Mouse (Mus musculus): ENCODE results near the gene Cst8. TPM values are rescaled to one million over a fixed set of nuclear protein-coding genes. Genes with fewer than 3 reads are reported as not detected.
"Not testable (repeated sequence)": the region's sequence is repeated elsewhere in the genome, so short reads cannot be mapped to it uniquely, and the experiment has no call there.

The Cst8 gene
- polyA plus RNA-seq (2021), result not detected

DNA sequence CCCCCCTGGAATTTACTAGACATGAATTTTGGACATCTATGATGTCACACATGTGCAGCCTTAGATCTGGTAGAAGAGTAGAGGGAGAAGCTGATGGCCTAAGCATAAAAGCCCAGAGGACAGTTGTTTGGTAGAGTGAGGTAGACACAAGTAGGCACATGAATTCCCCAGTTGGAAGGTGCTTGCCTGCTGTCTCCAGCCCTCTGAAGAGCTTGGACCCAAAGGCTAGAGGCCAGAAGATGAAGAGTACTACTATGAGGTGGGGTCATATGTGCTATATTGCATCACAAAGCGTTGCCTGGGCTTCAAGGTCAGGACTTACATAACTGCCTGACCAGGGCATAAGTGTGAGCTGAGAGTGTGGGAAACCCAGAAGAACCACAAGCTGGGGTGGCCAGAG, at the start of gene Cst8:
Cst8 (plus strand) TSS at position 301 of the 400 bp plus-strand sequence.
- ChIA-PET CTCF (no interaction called here), POLR2A (no interaction called here)
- TF ChIP-seq CTCF (IDR thresholded peaks at IDR 0.05), result no peak
- ATAC-seq, result no peak
- in situ Hi-C loops (cut with MboI; ENCODE audit: low pct_unique_long_range_greater_than_20kb), result no loop called here
- DNase-seq (ENCODE audit: low read depth, low spot score), result no peak
- H3K27me3 ChIP-seq, result no peaks in the 10 kb centered on the region

DNA sequence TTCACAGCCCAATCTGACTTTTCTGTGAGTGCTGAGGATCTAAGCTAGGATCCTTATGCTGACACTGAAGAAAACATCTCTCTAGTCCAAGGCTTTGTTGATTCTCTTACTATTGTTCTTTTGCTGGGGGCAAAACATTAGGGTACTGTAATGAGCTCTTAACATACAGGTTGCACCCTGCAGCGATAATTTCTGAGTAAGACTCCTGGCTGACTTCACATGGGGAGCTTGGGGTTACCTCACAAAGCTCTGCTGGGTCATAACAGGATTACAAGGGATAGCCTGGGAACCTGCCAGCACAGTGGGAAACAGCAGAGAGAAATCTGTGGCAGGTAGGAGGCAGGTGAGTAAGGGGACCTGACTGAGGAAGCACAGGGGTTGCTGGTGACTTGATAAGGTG, 48.5 kb upstream of the Cst8 start, which contains the start of gene Cstl1:
Cstl1 (plus strand) TSS at position 301 of the 400 bp plus-strand sequence.
- no peak for TF ChIP-seq CTCF (IDR thresholded peaks at IDR 0.05)
- H3K27me3 ChIP-seq, result peaks cover 3% of the 10 kb centered on the region
- POLR2A ChIA-PET, result no interaction called here
- no peak for ATAC-seq
- in situ Hi-C loops (cut with MboI; ENCODE audit: low pct_unique_long_range_greater_than_20kb), result loop anchor here (5.0 kb wide), 2 partner anchors 102 to 152 kb away; no protein-coding TSS in a partner anchor
- no peak for DNase-seq (ENCODE audit: low read depth, low spot score)
- CTCF ChIA-PET, result interaction anchor here (1.0 to 5.3 kb wide), 4 partner anchors 15 to 102 kb away, joined by 3 to 28 read pairs (median 4); no protein-coding TSS in a partner anchor

DNA sequence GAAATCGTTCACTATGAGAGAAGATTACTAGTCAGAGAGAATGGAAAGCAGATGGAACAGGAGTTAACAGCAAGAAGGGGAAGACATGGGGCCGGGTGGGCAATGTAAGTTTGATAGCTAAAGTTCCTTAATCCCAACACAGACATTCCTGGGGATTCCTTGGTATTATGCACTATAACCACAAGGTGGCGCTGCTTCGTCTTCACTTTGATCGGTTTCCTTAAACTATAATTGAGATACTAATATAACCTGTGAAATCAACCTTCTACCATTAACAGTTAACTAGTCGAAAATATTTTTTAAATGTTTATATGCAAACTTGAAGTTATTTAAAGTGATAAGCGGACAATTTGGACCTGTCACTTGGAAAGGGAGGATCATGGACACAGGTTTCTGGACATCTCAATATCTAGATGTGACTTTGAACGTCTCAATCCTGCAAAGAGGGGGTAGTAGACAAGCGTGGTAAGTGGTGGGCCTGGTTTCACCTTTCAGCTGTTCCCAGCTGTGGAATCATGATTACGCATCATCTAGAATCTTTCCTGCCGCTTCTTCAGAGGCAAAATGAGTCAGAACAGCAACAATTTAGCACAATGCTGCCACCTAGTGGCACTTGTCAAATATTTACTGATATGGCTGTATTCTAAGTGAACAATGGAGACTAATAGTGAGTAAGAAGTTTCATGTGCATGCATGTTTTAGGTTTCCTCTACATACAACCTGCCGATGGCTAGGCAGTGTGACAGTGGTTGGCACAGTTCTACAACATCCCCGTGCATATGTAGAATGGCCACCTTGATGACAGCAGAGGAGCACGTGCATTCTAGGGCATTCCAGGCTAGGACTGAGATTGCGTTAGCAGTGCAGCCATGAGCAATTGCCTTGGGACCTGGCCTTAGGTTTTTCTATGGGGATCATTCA, 46.4 kb upstream of the Cst8 start:
- peaks cover 3% of the 10 kb centered on the region for H3K27me3 ChIP-seq
- ChIA-PET POLR2A (no interaction called here), CTCF (interaction anchor here (0.6 to 5.6 kb wide), 19 partner anchors 11 to 158 kb away, joined by 3 to 28 read pairs (median 4); partner anchors contain the start of gene Gzf1)
- ATAC-seq (peak; percentile 95), DNase-seq (ENCODE audit: low read depth, low spot score) (peak; percentile 64)
- in situ Hi-C loops (cut with MboI; ENCODE audit: low pct_unique_long_range_greater_than_20kb), result loop anchor here (5.0 kb wide), 2 partner anchors 100 to 150 kb away; no protein-coding TSS in a partner anchor
- TF ChIP-seq CTCF (IDR thresholded peaks at IDR 0.05), result peak; percentile 72

DNA sequence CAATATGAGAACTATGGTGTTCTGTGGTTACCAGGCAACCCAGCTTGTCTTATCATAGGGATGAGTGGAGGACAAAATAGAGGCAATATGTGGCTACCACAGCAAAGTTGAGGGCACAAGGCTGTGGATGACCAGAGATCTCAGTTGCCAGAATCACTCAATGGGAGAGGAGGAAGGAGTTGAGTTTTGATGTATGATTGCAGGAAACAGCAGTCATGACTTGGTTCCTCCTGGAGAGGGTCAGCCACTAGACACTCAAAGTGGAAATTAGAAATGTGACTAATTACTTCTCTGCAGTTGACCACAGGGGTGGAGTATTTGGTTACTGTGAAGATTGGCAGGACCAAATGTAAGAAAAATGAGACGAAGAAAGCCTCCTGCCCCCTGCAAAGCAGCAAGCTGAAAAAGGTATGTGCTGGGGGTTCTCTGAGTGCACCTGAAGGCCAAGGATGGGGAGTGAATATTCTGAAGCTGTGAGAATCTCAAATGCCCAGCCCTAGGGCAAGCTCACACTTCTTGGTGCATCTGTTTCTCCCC, 44.2 kb upstream of the Cst8 start:
- ChIA-PET POLR2A (no interaction called here), CTCF (interaction anchor here (1.4 to 5.6 kb wide), 3 partner anchors 13 to 147 kb away, joined by 3 to 28 read pairs (median 28); no protein-coding TSS in a partner anchor)
- no peak for DNase-seq (ENCODE audit: low read depth, low spot score)
- in situ Hi-C loops (cut with MboI; ENCODE audit: low pct_unique_long_range_greater_than_20kb), result loop anchor here (5.0 kb wide), 2 partner anchors 98 to 148 kb away; no protein-coding TSS in a partner anchor
- no peak for TF ChIP-seq CTCF (IDR thresholded peaks at IDR 0.05)
- H3K27me3 ChIP-seq, result peaks cover 3% of the 10 kb centered on the region
- ATAC-seq, result no peak

DNA sequence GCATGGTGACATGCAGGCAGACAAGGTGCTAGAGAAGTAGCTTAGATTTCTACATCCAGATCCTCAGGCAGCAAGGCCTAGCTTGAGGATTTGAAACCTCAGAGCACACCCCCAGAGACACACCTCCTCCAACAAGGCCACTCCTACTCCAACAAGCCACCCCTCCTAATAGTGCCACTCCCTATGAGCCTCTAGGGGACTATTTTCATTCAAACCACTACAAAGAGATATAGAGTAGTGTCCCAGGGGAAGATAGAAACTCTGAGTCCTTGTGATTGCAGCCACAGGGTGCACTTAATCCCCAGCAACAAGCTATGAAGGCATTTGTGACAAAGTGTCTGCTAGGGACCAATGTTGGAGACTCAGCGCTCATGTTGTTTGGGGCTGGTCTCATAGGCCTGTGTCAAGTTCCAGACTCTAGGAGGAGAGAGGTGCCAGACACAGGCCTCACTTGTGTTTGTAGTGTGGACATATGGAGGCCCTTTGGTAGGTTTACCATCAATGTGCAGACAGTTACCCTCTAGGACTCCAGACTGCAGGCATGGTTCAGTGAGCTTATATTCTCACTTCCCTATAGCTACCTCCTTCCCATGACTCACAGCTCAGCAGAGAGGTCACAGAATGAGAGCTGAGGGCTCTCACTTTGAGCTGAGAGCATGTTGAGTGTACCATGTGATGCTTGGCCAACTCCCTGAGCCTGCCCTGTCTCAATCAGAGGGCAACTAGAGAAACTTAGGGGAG, 34.8 kb upstream of the Cst8 start:
- in situ Hi-C loops (cut with MboI; ENCODE audit: low pct_unique_long_range_greater_than_20kb), result no loop called here
- DNase-seq (ENCODE audit: low read depth, low spot score), result no peak
- ChIA-PET POLR2A (no interaction called here), CTCF (interaction anchor here (2.4 kb wide), 1 partner anchor 11 kb away, joined by 11 read pairs; no protein-coding TSS in a partner anchor)
- H3K27me3 ChIP-seq, result peaks cover under 1% of the 10 kb centered on the region
- peak; percentile 35 for ATAC-seq
- no peak for TF ChIP-seq CTCF (IDR thresholded peaks at IDR 0.05)

DNA sequence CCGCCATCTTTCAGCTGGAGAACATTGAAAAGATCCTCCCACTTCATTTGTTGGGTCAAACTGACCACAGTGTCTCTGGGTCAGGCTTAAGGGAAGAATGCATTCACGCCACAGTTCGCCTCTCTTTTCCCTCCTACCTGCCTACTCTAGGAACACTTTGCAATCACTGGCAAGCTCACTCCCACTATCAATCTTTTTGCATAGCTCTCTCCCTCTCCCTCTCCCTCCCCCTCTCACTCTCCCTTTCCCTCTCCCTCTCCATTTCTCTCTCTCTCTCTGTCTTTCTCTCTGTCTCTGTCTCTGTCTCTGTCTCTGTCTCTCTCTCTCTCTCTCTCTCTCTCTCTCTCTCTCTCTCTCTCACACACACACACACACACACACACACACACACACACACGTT, 27.2 kb upstream of the Cst8 start, which contains the start of gene Cst11:
Cst11 (minus strand) TSS at position 101 of the 400 bp plus-strand sequence.
- ATAC-seq; DNase-seq (ENCODE audit: low read depth, low spot score); POLR2A ChIA-PET; H3K27me3 ChIP-seq; in situ Hi-C loops (cut with MboI; ENCODE audit: low pct_unique_long_range_greater_than_20kb): not testable (repeated sequence)
- CTCF ChIA-PET, result interaction anchor here (1.4 kb wide), 1 partner anchor 131 kb away, joined by 5 read pairs; no protein-coding TSS in a partner anchor

DNA sequence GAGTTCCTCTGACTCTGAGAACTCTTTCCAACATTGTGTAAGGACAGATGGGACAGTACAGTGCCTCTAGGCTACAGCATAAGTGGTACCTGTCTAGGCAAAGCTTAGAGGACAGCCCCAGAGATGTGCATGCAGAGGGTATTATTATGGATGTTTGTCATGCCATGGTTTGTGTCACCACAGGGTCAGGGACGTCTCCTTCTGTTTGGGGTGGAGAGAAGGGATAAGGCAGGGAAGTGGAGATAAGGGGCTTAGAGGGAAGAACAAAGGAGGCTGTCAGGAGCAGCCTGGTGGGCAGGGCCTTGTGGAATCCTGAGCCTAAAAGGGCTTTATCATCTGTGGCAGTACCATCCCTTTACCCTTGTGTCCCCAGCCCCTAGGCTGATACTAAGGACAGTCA, 16.9 kb upstream of the Cst8 start, which contains the start of gene 8030411F24Rik:
8030411F24Rik (plus strand) TSS at position 301 of the 400 bp plus-strand sequence.
- no peak for TF ChIP-seq CTCF (IDR thresholded peaks at IDR 0.05)
- POLR2A ChIA-PET, result no interaction called here
- CTCF ChIA-PET, result no interaction called here
- no peaks in the 10 kb centered on the region for H3K27me3 ChIP-seq
- in situ Hi-C loops (cut with MboI; ENCODE audit: low pct_unique_long_range_greater_than_20kb), result no loop called here
- ATAC-seq (no peak), DNase-seq (ENCODE audit: low read depth, low spot score) (no peak)

DNA sequence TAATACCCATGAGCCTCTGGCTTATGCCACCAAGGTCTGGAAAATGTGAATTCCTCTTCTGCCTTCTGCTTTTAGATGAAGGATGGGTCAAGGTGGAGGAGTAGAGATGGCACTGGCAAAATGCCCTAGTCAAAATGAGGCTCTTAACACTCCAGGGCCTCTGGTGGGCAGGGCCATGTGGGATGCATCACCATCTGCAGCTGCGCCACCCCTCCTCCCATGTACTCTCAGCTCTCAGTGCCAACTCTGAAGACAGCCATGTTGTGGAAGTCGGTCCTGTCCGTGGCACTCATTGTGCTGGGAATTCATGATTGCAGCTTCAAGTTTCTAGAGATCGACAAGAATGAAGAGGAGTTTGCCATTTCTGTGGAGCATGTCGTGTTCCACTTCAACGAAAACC, 9.4 kb upstream of the Cst8 start, which contains the start of gene Cst12:
Cst12 (plus strand) TSS at position 220 of the 400 bp plus-strand sequence.
- no peak for TF ChIP-seq CTCF (IDR thresholded peaks at IDR 0.05)
- H3K27me3 ChIP-seq, result no peaks in the 10 kb centered on the region
- no peak for ATAC-seq
- in situ Hi-C loops (cut with MboI; ENCODE audit: low pct_unique_long_range_greater_than_20kb), result no loop called here
- ChIA-PET CTCF (interaction anchor here (1.4 kb wide), 1 partner anchor 8 kb away, joined by 3 read pairs; no protein-coding TSS in a partner anchor), POLR2A (no interaction called here)
- DNase-seq (ENCODE audit: low read depth, low spot score), result no peak

DNA sequence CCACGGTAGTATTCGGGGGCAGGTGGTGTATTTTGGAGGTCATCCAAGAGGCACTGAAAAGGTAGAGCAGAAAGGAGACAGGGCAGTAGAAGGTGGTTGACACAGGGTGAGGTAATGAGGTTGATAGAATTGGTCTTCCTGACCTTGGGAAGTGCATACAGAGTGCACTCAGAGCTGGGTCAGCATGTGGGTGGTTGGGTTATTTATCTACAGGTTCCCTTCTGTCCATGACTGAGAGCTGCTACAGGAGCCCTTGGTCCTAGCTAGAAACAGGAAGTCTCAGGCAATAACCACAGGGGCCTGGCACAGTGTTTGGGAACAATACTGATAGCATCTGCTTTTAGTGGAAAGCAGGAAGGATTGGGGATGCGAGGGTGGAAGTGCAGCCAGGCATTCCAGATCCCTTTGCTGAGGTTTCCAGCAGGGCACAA, 2.9 kb downstream of the Cst8 start:
- no peak for ATAC-seq
- POLR2A ChIA-PET, result no interaction called here
- in situ Hi-C loops (cut with MboI; ENCODE audit: low pct_unique_long_range_greater_than_20kb), result no loop called here

DNA sequence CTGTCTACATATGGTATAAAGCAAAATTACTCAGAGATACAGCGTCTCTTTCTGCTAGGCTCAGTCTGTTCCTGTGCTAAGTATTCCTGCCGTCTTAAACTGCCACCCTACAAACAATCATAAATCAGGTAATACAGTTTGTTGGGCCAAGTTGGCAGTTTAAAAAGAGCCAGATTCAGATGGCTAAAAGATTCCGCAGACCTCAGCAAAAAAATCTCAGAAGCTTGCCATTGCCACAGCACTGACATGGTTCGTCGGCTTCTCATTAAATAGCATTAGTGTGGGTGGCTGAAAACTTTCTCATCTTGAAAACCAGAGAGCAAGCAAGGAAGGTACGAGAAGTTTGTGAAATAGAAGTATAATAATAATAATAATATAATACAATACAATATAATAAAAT, 8.1 kb downstream of the Cst8 start:
- ATAC-seq (no peak), DNase-seq (ENCODE audit: low read depth, low spot score) (no peak)
- TF ChIP-seq CTCF (IDR thresholded peaks at IDR 0.05), result no peak
- in situ Hi-C loops (cut with MboI; ENCODE audit: low pct_unique_long_range_greater_than_20kb), result no loop called here
- POLR2A ChIA-PET, result no interaction called here
- H3K27me3 ChIP-seq, result peaks cover 5% of the 10 kb centered on the region
- CTCF ChIA-PET, result no interaction called here

More for the DNA sequence above, 2.9 kb downstream of the Cst8 start:
- no peak for TF ChIP-seq CTCF (IDR thresholded peaks at IDR 0.05)
- CTCF ChIA-PET, result interaction anchor here (1.0 to 1.7 kb wide), 3 partner anchors 11 to 50 kb away, joined by 3 to 4 read pairs (median 4); no protein-coding TSS in a partner anchor
- no peak for DNase-seq (ENCODE audit: low read depth, low spot score)
- H3K27me3 ChIP-seq, result no peaks in the 10 kb centered on the region
